10 mouse cellular contexts compared by ENCODE assay signal in the genomic region with DNA sequence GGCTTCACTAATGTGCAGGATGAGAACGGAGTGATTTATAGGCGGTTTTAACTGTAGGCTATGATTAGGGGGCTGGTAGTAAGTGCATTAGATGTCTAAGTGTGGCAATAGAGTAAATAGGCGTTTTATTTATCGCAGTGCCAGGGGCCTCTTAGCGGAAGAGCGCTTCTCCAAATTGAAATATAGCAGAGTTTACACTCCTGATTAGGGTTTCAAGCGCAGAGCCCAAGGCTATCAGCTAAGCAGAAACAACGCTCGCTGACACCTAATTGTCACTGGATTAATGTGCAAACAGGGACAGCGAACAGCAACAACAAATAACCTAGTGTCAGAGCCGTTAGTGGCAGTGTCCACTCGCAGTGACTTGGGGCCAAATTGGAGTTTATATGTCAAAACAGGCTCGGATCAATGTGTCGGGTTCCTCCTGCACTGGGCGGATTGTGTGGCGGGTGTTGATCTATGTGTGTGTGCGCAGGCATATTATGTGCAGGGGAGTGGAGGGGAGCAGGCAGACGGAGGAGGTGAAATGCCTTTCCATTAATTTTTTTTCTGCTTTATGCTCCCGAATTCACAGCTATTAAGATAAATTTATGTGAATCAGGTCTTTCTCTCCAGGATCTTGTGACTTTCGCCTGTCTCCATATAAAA.
DNase-seq lines count a peak whose midpoint lies in the region; ATAC-seq and TF ChIP-seq lines count a peak whose summit lies in the region.
"Had no signal": no experiment of that assay in that cellular context is flagged by ENCODE, and none has a peak within 500 bp of the region (broad histone marks: within the 10 kb centered on the region; RNA-seq: fewer than 3 reads in every experiment).

No protein-coding gene starts in this region.

- peak overlapping the region; percentile 31 for H3K4me3 ChIP-seq in liver, embryonic 11.5 days (ENCODE audit: low read depth, low read length)
- H3K4me3 ChIP-seq in embryonic facial prominence, embryonic 15.5 days (replicated peaks), result peak overlapping the region; percentile 33
- peak overlapping the region; percentile 28 for H3K4me3 ChIP-seq in intestine, embryonic 16.5 days (ENCODE audit: low read length)
- H3K4me3 ChIP-seq in neural tube, embryonic 15.5 days (replicated peaks), result peak overlapping the region; percentile 29
- H3K4me3 ChIP-seq in left cerebral cortex, adult 2 months, result no peak overlapping the region
- H3K4me3 ChIP-seq: erythroblast, embryonic 14.5 days had no signal

- peak overlapping the region; percentile 53 for H3K4me2 ChIP-seq in liver, embryonic 11.5 days
- peak overlapping the region; percentile 52 for H3K4me2 ChIP-seq in embryonic facial prominence, embryonic 15.5 days (replicated peaks)
- peak overlapping the region; percentile 23 for H3K4me2 ChIP-seq in intestine, embryonic 16.5 days (ENCODE audit: low read depth, low read length)
- H3K4me2 ChIP-seq in neural tube, embryonic 15.5 days, result peak overlapping the region; percentile 59

- no peak overlapping the region for H3K27ac ChIP-seq in liver, embryonic 11.5 days (ENCODE audit: low read depth, low read length)
- no peak overlapping the region for H3K27ac ChIP-seq in embryonic facial prominence, embryonic 15.5 days (replicated peaks)
- H3K27ac ChIP-seq in intestine, embryonic 16.5 days (ENCODE audit: low read length), result no peak overlapping the region
- H3K27ac ChIP-seq in neural tube, embryonic 15.5 days (replicated peaks), result no peak overlapping the region
- H3K27ac ChIP-seq in left cerebral cortex, adult 2 months, result no peak overlapping the region
- H3K27ac ChIP-seq: liver, embryonic 14.5 days had no signal

- intact Hi-C loops in left cerebral cortex, adult 2 months (cut with DNase I), result loop anchor here (5.0 kb wide), 1 partner anchor 271 kb away; no protein-coding TSS in a partner anchor

- no peak for DNase-seq in liver, embryonic 11.5 days (ENCODE audit: low spot score)
- DNase-seq in liver, result no peak
- DNase-seq in ovary, adult 18-20 months (ENCODE audit: low spot score), result no peak
- no peak for DNase-seq in testis, postnatal 14 days (ENCODE audit: low spot score)
- no peak for DNase-seq in left cerebral cortex, adult 2 months (ENCODE audit: extremely low spot score in 1 of 2, low spot score in 2 of 2)

- H3K36me3 ChIP-seq in liver, embryonic 11.5 days (ENCODE audit: control insufficient read depth, insufficient read depth, low read length), result no peaks in the 10 kb centered on the region
- H3K36me3 ChIP-seq in embryonic facial prominence, embryonic 15.5 days, result no peaks in the 10 kb centered on the region
- H3K36me3 ChIP-seq in intestine, embryonic 16.5 days (ENCODE audit: control insufficient read depth, insufficient read depth, low read length), result no peaks in the 10 kb centered on the region
- no peaks in the 10 kb centered on the region for H3K36me3 ChIP-seq in neural tube, embryonic 15.5 days

- no peak overlapping the region for H3K9ac ChIP-seq in liver, embryonic 11.5 days (ENCODE audit: low read depth, low read length)
- H3K9ac ChIP-seq in embryonic facial prominence, embryonic 15.5 days, result no peak overlapping the region
- no peak overlapping the region for H3K9ac ChIP-seq in intestine, embryonic 16.5 days (ENCODE audit: low read depth, low read length)
- no peak overlapping the region for H3K9ac ChIP-seq in neural tube, embryonic 15.5 days (replicated peaks)
- H3K9ac ChIP-seq: liver, embryonic 14.5 days had no signal

- ATAC-seq in liver, embryonic 11.5 days (replicated peaks; ENCODE audit: low FRiP score), result no peak
- ATAC-seq in embryonic facial prominence, embryonic 15.5 days (ENCODE audit: insufficient number of reproducible peaks, low FRiP score, low TSS enrichment, low read depth), result no peak
- ATAC-seq in intestine, embryonic 16.5 days, result no peak
- peak; percentile 72 for ATAC-seq in neural tube, embryonic 15.5 days (ENCODE audit: low FRiP score)

- H3K27me3 ChIP-seq in liver, embryonic 11.5 days (replicated peaks; ENCODE audit: control insufficient read depth, insufficient read depth, low read length), result peaks cover 61% of the 10 kb centered on the region
- peaks cover 59% of the 10 kb centered on the region for H3K27me3 ChIP-seq in embryonic facial prominence, embryonic 15.5 days
- H3K27me3 ChIP-seq in intestine, embryonic 16.5 days (replicated peaks; ENCODE audit: control insufficient read depth, insufficient read depth, low read length), result peaks cover 46% of the 10 kb centered on the region
- peaks cover 92% of the 10 kb centered on the region for H3K27me3 ChIP-seq in neural tube, embryonic 15.5 days (replicated peaks)

- H3K4me1 ChIP-seq in liver, embryonic 11.5 days (replicated peaks; ENCODE audit: control insufficient read depth, insufficient read depth, low read length), result peaks cover 4% of the 10 kb centered on the region; the same call in 1 of the 2 replicates
- peaks cover 15% of the 10 kb centered on the region for H3K4me1 ChIP-seq in embryonic facial prominence, embryonic 15.5 days
- no peaks in the 10 kb centered on the region for H3K4me1 ChIP-seq in intestine, embryonic 16.5 days (ENCODE audit: control insufficient read depth, insufficient read depth, low read length)
- H3K4me1 ChIP-seq in neural tube, embryonic 15.5 days, result peaks cover 20% of the 10 kb centered on the region

- H3K9me3 ChIP-seq in liver, embryonic 11.5 days (ENCODE audit: control insufficient read depth, low read length), result no peaks in the 10 kb centered on the region
- no peaks in the 10 kb centered on the region for H3K9me3 ChIP-seq in embryonic facial prominence, embryonic 15.5 days (replicated peaks)
- no peaks in the 10 kb centered on the region for H3K9me3 ChIP-seq in intestine, embryonic 16.5 days (ENCODE audit: control insufficient read depth, low read length)
- H3K9me3 ChIP-seq in neural tube, embryonic 15.5 days (replicated peaks), result no peaks in the 10 kb centered on the region

- WGBS in liver, embryonic 11.5 days, result 13% methylated on average over 20 of the region's 20 CpGs
- 12% methylated on average over 20 of the region's 20 CpGs for WGBS in embryonic facial prominence, embryonic 15.5 days
- whole genome bisulfite sequencing in intestine, embryonic 16.5 days, result 9% methylated on average over 20 of the region's 20 CpGs
- WGBS in neural tube, embryonic 15.5 days, result 7% methylated on average over 20 of the region's 20 CpGs

- no peak for TF ChIP-seq CTCF in left cerebral cortex, adult 2 months (IDR thresholded peaks at IDR 0.05)
